Mouse (Mus musculus) frontal cortex, postnatal 10 days (tissue): ENCODE measurements around the gene Mab21l3.

ENCODE experiments used
- DNase-seq, 2 experiments: peaks; one replicate each; pipeline ENCODE4 v3.0.0; 2022; ENCODE audit warnings: low spot score in 2 of 2, mixed read lengths in 1 of 2

Mab21l3 gene

GRCm38 (mm10) chr3:101804331-101804730 lies 44.4 kb downstream of the Mab21l3 start:
- no peak for DNase-seq

GRCm38 (mm10) chr3:101803764-101804163 lies 45.0 kb downstream of the Mab21l3 start:
- DNase-seq: no peak

- DNase-seq: no peak
Measured at GRCm38 (mm10) chr3:101802746-101803145, 46.0 kb downstream of the Mab21l3 start.

GRCm38 (mm10) chr3:101800596-101801018 lies 48.2 kb downstream of the Mab21l3 start:
- DNase-seq: no peak

GRCm38 (mm10) chr3:101799852-101800595 lies 48.7 kb downstream of the Mab21l3 start:
- DNase-seq: no peak

GRCm38 (mm10) chr3:101797830-101798709 lies 50.7 kb downstream of the Mab21l3 start:
- DNase-seq: no peak

DNA sequence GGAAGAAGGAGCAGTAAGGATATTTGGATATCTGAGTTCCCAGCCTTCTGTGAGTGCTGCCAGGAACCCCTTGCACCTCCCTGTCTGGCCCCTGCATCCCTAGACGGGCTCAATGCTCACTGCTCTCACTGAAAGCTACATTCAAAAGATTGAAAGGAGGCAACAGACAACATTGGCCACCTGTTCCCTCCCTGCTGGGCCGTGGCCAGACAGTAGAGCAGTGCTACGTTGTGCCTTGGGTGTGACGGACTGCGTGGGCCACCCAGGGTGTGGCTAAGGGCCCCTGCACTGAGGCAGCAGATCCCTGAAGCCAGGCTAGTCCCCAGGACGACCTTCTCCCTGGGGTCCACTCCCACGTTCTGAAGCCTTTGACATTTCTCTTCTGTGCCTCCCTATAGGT lies 52.5 kb downstream of the Mab21l3 start:
- DNase-seq: no peak

- no peak for DNase-seq
Measured at GRCm38 (mm10) chr3:101795387-101796039, 53.2 kb downstream of the Mab21l3 start.

GRCm38 (mm10) chr3:101794666-101795065 lies 54.1 kb downstream of the Mab21l3 start:
- no peak for DNase-seq

DNA sequence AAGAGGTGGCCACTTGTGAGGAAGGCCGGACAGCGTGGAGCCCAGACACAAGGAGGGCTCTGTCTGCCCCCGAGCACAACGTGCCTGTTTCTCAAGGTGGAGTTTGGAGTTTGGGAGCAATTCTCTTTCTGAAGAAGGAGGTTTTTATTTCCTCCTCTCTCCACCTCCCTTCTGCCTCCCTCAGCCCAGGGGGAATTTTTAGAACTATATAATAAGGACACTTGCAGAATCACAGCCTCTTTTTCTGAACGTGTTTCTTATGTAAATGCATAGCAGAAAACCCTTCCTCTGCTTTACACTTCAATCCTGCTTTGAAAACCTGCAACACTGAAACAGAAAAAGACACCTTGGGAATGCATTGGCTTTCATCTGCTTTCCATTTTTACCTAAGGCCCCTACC lies 54.7 kb downstream of the Mab21l3 start:
- no peak for DNase-seq

GRCm38 (mm10) chr3:101792191-101792590 lies 56.6 kb downstream of the Mab21l3 start:
- no peak for DNase-seq

GRCm38 (mm10) chr3:101784768-101785424 lies 63.9 kb downstream of the Mab21l3 start:
- no peak for DNase-seq

DNA sequence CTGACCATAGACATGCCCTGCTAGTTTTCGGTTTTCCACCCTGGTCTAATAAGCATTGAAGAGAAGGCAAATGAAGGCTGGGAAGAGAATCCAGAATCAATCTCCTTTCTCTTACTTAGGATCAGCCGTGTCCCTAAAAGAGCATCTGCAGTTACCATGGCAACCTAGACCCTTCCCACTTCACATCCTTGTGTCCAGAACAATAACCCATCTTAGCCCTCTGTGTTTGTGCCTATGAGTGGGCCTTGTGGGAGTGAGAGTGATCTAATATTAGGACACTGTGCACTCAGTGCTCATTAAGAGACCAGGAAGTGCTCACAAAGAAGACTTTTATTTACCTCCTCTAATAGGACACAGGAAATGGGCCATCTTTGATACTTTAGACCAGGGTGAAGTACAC lies 65.0 kb downstream of the Mab21l3 start:
- no peak for DNase-seq

GRCm38 (mm10) chr3:101780874-101781483 lies 67.8 kb downstream of the Mab21l3 start:
- no peak for DNase-seq

GRCm38 (mm10) chr3:101778896-101779665 lies 69.7 kb downstream of the Mab21l3 start:
- DNase-seq: no peak

GRCm38 (mm10) chr3:101775732-101776131 lies 73.0 kb downstream of the Mab21l3 start:
- no peak for DNase-seq

DNA sequence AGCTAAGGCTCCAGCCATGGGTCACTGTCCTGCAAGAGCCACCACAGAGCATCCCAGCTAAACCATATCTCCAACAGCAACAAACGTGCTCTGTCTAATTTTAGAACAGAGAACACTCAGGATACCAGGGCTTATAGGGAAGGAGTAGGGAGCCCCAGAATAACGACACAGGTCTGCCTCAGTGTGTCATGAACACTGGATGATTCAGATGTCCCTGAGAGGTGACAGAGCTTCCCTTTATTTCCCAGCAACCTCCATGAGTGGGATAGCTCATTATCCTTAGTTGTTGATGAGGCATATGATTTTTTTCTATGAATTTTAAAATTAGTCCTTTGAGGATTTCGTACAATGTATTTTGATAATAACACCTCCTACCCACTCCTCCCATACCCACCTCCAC lies 78.2 kb downstream of the Mab21l3 start:
- no peak for DNase-seq

GRCm38 (mm10) chr3:101763566-101763965 lies 85.2 kb downstream of the Mab21l3 start:
- DNase-seq: no peak
